Mouse (Mus musculus) cortical plate, adult 2 months (tissue): ENCODE measurements around the gene Pemt.

Experiments used
- CTCF ChIP-seq: fragments of 200-500 bp; IDR thresholded peaks from 2 replicates; pipeline ENCODE4 v1.5.1; 2011; ENCODE audit warnings: mild to moderate bottlenecking, control low read depth, low read length; ENCODE audit not compliant: insufficient read depth; ENCODE audit errors: extremely low read depth
- POLR2A ChIP-seq: fragments of 200-500 bp; IDR thresholded peaks from 2 replicates; pipeline ENCODE4 v1.6.1; 2011; ENCODE audit warnings: mild to moderate bottlenecking, low read length, control low read depth; ENCODE audit not compliant: insufficient read depth; ENCODE audit errors: extremely low read depth

DNA sequence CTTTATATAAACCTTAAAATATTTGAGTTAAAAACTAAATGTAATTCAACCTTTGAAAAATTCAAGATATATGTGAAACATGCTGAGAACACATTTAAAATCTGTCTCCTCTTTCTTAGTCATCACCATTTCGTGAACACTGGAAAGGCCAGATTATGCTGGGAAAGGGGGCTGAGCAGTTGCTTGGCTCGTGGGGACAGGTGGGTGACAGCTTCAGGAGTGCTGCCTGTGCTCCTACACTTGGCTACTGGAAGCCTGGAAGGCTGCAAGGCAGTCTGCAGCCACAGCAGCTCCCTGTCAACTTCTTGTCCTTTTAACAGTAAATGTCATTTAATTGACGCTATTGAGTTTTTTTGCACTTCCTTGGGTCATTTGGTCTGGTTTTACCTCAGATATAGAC lies 40.4 kb downstream of the Pemt start:
- no peak for TF ChIP-seq POLR2A
- TF ChIP-seq CTCF = no peak
